Mouse (Mus musculus) adrenal gland, postnatal 10 days (tissue): Measurements from ENCODE around the gene Grk5. TPM values are rescaled to one million over a fixed set of nuclear protein-coding genes. Genes with fewer than 3 reads are reported as not detected.
A peak's percentile ranks its signal among the peaks of the same experiment; 100 is the strongest.
"Not testable (repeated sequence)": the region's sequence is repeated elsewhere in the genome, so short reads cannot be mapped to it uniquely, and the experiment has no call there.

Experiments used
- DNase-seq: peaks from one replicate; pipeline ENCODE4 v3.0.0; 2021; ENCODE audit warnings: mixed read lengths
- total RNA-seq, 2 experiments: library from RNA; stranded (reverse); gene quantifications; 2 replicates each; pipeline ENCODE4 v1.2.3; 2021

The Grk5 gene
- total RNA-seq, 2 experiments from 2014 or later: 13.1 to 14.6 TPM

GRCm38 (mm10) chr19:60911653-60912052 lies 22.1 kb downstream of the Grk5 start:
- no peak for DNase-seq

- DNase-seq: peak; percentile 51
Observed at GRCm38 (mm10) chr19:60915236-60915635, 25.7 kb downstream of the Grk5 start.

GRCm38 (mm10) chr19:60915862-60916261 lies 26.3 kb downstream of the Grk5 start:
- no peak for DNase-seq

- DNase-seq: no peak
Observed at GRCm38 (mm10) chr19:60916869-60917570, 27.5 kb downstream of the Grk5 start.

- DNase-seq: not testable (repeated sequence)
Observed at GRCm38 (mm10) chr19:60924534-60924933, 35.0 kb downstream of the Grk5 start.

- DNase-seq: no peak
Observed at GRCm38 (mm10) chr19:60935001-60935400, 45.5 kb downstream of the Grk5 start.

GRCm38 (mm10) chr19:60939954-60940379 lies 50.4 kb downstream of the Grk5 start:
- DNase-seq: peak; percentile 29

GRCm38 (mm10) chr19:60940866-60941265 lies 51.3 kb downstream of the Grk5 start:
- DNase-seq: no peak

DNA sequence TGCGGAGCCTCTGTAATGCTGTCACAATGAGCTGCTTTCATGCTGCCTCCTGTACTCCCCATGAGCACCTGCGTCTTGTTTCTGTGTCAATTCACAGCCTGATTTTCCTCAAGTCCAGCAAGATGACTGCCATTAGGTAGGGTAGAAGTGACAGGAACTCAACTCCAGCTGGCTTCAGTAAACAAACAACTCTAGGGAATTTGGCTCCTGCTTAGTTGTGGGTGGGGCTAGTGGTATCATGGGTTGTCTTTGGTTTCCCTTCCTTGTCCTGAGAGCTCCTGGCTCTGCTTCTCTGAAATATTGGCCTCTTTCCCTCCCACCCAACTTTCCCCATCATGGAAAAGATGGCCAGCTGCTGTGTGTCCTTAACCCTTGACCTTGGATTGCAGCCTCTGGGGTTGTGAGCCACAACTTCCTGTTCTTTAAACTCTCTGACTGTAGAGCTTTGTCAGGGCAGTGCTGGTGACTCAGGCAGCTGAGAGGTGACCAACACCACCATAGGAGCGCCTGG lies 56.3 kb downstream of the Grk5 start:
- peak; percentile 70 for DNase-seq

DNA sequence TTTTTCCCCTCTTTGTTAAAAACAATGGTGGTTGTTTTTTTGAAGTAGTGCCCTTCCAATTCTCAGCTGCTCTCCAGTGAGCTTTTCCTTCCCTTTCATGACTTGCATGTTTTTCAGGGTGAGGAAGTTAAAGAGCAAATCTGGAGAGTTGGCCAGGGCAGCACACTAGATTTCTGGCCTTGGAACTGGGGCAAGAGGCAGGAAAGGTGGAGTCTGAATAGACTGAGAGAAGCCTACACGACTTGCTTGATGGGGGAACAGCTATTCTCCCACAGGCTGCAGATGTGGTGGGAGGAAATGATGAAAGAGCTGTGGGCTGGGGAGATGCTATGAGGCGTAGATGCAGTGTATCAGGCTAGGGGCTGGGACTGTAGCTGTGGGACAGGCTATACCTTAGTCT lies 57.1 kb downstream of the Grk5 start:
- DNase-seq: peak; percentile 55

- DNase-seq: no peak
Observed at GRCm38 (mm10) chr19:60948996-60949395, 59.4 kb downstream of the Grk5 start.

DNA sequence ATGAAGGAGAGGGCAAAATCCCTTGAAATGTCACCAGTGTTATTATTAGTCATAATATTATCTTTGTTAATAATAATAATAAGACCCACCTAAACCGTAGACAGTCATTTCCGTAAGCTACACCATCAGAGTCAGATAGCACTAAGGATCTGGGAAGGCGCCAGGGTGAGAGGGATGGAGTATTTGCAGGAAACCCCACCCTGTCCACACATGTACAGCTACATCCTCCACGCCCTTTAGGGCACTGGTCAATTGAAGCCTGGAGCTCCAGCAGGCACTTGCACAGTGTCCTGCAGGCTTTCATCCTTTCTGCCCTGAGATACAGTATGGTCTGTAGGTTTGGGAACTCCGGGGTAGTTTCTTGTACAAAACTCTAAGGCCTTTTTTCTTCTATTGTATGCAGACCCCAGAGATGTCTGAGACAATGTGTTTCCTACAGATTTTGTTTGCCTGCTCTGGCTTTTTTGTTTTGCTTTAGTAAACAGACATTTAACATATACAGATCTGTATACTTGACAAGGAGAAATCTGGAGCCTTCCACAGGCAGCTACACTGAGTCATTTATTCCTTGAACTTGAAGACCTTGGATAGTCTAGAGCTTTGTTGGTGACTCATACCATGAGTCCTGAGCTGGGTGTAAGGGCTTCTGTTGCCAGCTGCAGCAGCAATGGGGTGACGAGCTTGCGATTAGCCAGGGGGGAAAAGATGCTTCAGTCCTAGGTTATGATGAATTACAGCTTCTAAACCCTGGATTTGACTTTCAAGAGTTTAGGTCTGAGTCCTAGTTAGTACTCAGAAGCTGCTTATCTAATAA lies 60.7 kb downstream of the Grk5 start:
- peak; percentile 38 for DNase-seq

- no peak for DNase-seq
Observed at GRCm38 (mm10) chr19:60955131-60955530, 65.6 kb downstream of the Grk5 start.

- no peak for DNase-seq
Observed at GRCm38 (mm10) chr19:60955712-60956111, 66.2 kb downstream of the Grk5 start.

DNA sequence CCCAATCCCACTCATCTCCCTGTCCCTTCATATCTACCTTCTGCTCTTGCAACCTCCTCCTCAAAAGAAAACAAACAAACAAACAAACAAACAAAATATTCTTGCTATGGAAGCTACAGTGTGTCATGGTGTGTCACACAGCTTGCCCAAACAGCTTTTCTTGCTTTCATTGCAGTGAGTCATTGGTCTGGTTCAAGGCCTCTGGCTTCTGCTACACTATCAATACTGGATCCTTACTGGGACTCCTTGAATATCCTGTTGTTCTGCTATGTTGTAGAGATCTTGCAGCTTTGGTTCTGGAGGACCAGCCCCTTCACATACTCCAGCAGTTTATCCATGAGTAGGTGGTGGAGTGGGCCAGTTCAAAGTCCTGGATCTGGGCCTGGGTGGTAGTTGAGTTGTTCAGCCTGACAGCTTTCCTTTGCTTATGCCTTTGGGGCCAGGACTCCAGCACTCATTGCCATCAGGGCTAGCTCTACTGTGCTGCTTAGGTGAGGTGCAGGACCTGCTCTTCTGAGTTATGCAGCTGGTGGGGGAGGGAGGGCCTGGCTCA lies 66.7 kb downstream of the Grk5 start:
- DNase-seq: no peak

- DNase-seq: no peak
Observed at GRCm38 (mm10) chr19:60959706-60960230, 70.2 kb downstream of the Grk5 start.

DNA sequence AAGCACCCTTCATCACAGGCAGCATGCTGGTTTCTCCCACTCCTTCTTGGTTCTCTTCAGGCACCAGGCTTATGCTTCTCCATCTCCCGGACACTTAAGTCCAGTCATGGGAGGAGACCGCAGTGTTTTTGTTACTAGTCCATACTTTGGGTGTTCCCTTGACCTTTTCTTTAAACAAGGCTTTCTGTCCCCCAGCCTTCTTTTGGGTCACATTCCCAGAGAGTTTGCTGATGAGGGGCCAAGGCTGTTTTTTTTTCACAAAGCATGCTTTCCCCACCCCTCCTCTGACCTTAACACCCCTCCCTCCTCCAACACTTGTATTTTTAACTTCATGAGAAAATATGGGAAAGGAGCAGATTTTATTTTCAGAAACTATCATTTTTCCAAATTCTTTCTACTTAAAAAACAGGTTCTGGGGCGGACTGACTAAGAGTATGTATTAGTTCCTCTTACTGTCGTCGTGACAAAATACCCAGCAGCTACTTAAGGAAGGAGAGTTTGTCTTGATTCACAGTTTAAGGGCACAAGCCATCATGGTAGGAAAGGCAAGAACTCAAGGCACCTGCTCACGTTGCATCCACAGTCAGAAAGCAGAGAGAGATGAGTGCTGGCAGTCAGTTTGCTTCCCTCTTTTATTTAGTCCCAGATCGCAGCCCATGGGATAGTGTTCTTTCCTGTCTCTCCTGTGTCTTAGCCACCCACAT lies 73.0 kb downstream of the Grk5 start:
- DNase-seq: no peak

DNA sequence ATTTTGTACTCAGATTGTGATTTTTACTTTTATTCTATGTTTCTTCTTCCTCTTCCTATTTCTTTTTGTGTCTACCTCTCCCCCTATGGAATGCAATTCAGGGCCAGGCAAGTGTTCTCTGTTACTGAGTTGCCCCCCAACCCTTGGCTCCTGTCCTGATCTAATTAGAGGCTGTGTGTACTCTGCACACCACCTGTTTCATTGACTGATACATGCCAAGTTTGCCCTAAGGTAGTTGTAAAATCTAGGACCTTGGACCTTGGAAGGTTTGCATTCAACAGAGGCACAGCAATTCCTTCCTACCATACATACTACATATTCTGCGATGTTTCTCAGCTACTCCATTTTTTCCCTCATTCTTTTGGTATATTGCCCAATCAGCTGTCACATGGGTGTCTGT lies 78.4 kb downstream of the Grk5 start:
- DNase-seq: no peak

GRCm38 (mm10) chr19:60970406-60970805 lies 80.9 kb downstream of the Grk5 start:
- DNase-seq: no peak

GRCm38 (mm10) chr19:60971598-60971997 lies 82.0 kb downstream of the Grk5 start:
- no peak for DNase-seq

- no peak for DNase-seq
Observed at GRCm38 (mm10) chr19:60972281-60973015, 82.9 kb downstream of the Grk5 start.
